Mouse (Mus musculus) heart, adult 2 months (tissue): ENCODE measurements around the gene Caml. TPM values are rescaled to one million over a fixed set of nuclear protein-coding genes. Genes with fewer than 3 reads are reported as not detected.
A peak's percentile ranks its signal among the peaks of the same experiment; 100 is the strongest.
"Not testable (repeated sequence)": the region's sequence is repeated elsewhere in the genome, so short reads cannot be mapped to it uniquely, and the experiment has no call there.

ENCODE experiments used
- DNase-seq, 2 experiments: peaks; one replicate each; pipeline ENCODE4 v3.0.0; 2021
- H3K27ac ChIP-seq: fragments of 200-600 bp; 2 replicates; pipeline ENCODE4 v1.8.1; 2022
- H3K27me3 ChIP-seq: fragments of 200-500 bp; 2 replicates; pipeline ENCODE4 v1.6.1; 2012; ENCODE audit warnings: mild to moderate bottlenecking, low read length, inconsistent platforms, mixed read lengths; ENCODE audit not compliant: control insufficient read depth, insufficient read depth
- H3K36me3 ChIP-seq: fragments of 200-500 bp; 2 replicates; pipeline ENCODE4 v1.6.1; 2012; ENCODE audit warnings: low read length, inconsistent platforms; ENCODE audit not compliant: control insufficient read depth, insufficient read depth
- H3K4me1 ChIP-seq: fragments of 200-500 bp; 2 replicates; pipeline ENCODE4 v1.6.1; 2011; ENCODE audit warnings: low read length; ENCODE audit not compliant: control insufficient read depth, insufficient read depth
- H3K4me3 ChIP-seq: fragments of 200-600 bp; 2 replicates; pipeline ENCODE4 v1.8.1; 2022
- H3K79me2 ChIP-seq: fragments of 200-500 bp; replicated peaks from 2 replicates; pipeline ENCODE4 v1.6.1; 2012; ENCODE audit warnings: mild to moderate bottlenecking, inconsistent platforms, low read length, moderate library complexity, mixed read lengths; ENCODE audit not compliant: control insufficient read depth, insufficient read depth
- H3K9ac ChIP-seq: fragments of 200-500 bp; 2 replicates; pipeline ENCODE4 v1.6.1; 2012; ENCODE audit warnings: low read depth, mild to moderate bottlenecking, control low read depth, inconsistent platforms, low read length, mixed read lengths
- CTCF ChIP-seq: fragments of 200-600 bp; IDR thresholded peaks from 2 replicates; pipeline ENCODE4 v1.8.1; 2022; ENCODE audit warnings: antibody characterized with exemption, mild to moderate bottlenecking, moderate library complexity
- EP300 ChIP-seq: fragments of 200-500 bp; IDR thresholded peaks from 2 replicates; pipeline ENCODE4 v1.6.1; 2011; ENCODE audit warnings: low read depth, low read length, control low read depth; ENCODE audit not compliant: insufficient read depth
- POLR2A ChIP-seq: fragments of 200-500 bp; IDR thresholded peaks from 2 replicates; pipeline ENCODE4 v1.6.1; 2011; ENCODE audit warnings: mild to moderate bottlenecking, low read depth, low read length, control low read depth; ENCODE audit not compliant: insufficient read depth
- WGBS: fragments of 180-500 bp; shearing (Covaris S2); methylation state at CpG from one replicate; pipeline ENCODE4 v1.1.7; 2018; 5-methylcytosine and 5-hydroxymethylcytosine counted together
- intact Hi-C: fragments of 180-260 bp; cut with DNase I; formaldehyde crosslinking; loops from one replicate; pipeline ENCODE4 v1.15.1; 2025
- long read RNA-seq: library from polyadenylated mRNA; stranded (forward); transcript quantifications from one replicate; pipeline ENCODE4 v2.0.0, GENCODE M21; 2021
- polyA plus RNA-seq: library from polyadenylated mRNA; depleted of rRNA; stranded (reverse); fragments of >200 nt; gene quantifications from 2 replicates; pipeline ENCODE4 v1.2.3, GENCODE M21; 2012; rRNA removed
- total RNA-seq, 2 experiments: library from RNA; stranded (reverse); gene quantifications; 2 replicates each; pipeline ENCODE4 v1.2.3; 2021

Gene Caml
- 10 to 100 TPM; 10.4 to 10.9 TPM for total RNA-seq
- polyA plus RNA-seq, result 11.7 and 14.9 TPM in 2 replicates
- long read RNA-seq, transcript Caml-201 (4 exons, 1,382 nt), result major isoform, 5 of 7 reads
- long read RNA-seq, partial matches to known transcripts, result 0 of 7 reads
- long read RNA-seq, other reads (novel, unspliced or antisense), result 1 of 7 reads

GRCm38 (mm10) chr13:55622649-55623541 is at the start of gene Caml:
Gene Caml (plus strand): TSS chr13:55623005.
- under 1% methylated on average over 59 of the region's 59 CpGs for WGBS

GRCm38 (mm10) chr13:55573432-55573831 is 49.4 kb upstream of the Caml start, which contains the start of gene Tmed9:
Gene Tmed9 (plus strand): TSS chr13:55573732.
- Histone ChIP-seq H3K9ac (no peak within 1 kb of the TSS), H3K27ac (no peak within 1 kb of the TSS), H3K27me3 (no peaks in the 10 kb centered on the region), H3K79me2 (peaks cover 2% of the 10 kb centered on the region; the same call in 1 of the 2 replicates), H3K4me3 (no peak within 1 kb of the TSS), H3K4me1 (peaks cover 3% of the 10 kb centered on the region), H3K36me3 (no peaks in the 10 kb centered on the region)
- 98% methylated on average over 2 of the region's 2 CpGs for WGBS
- intact Hi-C loops, result no loop called here
- no peak for TF ChIP-seq CTCF
- no peak for TF ChIP-seq EP300
- TF ChIP-seq POLR2A, result no peak
- no peak for DNase-seq

More at GRCm38 (mm10) chr13:55622649-55623541, at the start of gene Caml:
- intact Hi-C loops, result loop anchor here (2.0 kb wide), 2 partner anchors 22 to 52 kb away; partner anchors contain the start of gene Fam193b
- Histone ChIP-seq H3K9ac (peak within 1 kb of the TSS; percentile 96), H3K27ac (peak within 1 kb of the TSS; percentile 89), H3K36me3 (peaks cover 6% of the 10 kb centered on the region), H3K27me3 (no peaks in the 10 kb centered on the region), H3K79me2 (peaks cover 3% of the 10 kb centered on the region), H3K4me3 (peak within 1 kb of the TSS; percentile 78), H3K4me1 (no peaks in the 10 kb centered on the region)
- TF ChIP-seq CTCF (no peak), POLR2A (peak; percentile 85), EP300 (0 out of 2 replicates have a peak, but pooled peaks have one; percentile 25)
- peak; percentile 93 to 94 for DNase-seq

- no peak for DNase-seq
- 68% methylated on average over 5 of the region's 5 CpGs for WGBS
- H3K4me1 ChIP-seq, result peaks cover 3% of the 10 kb centered on the region
- H3K36me3 ChIP-seq, result no peaks in the 10 kb centered on the region
- TF ChIP-seq CTCF (no peak), POLR2A (no peak), EP300 (no peak)
- H3K79me2 ChIP-seq, result 0 out of 2 replicates have a peak, but pooled peaks cover 2% of the 10 kb centered on the region
- H3K27ac ChIP-seq, result no peak overlapping the region
- intact Hi-C loops, result no loop called here
- no peak overlapping the region for H3K4me3 ChIP-seq
- H3K27me3 ChIP-seq, result no peaks in the 10 kb centered on the region
- no peak overlapping the region for H3K9ac ChIP-seq
Measured at GRCm38 (mm10) chr13:55574321-55574720, 48.5 kb upstream of the Caml start.

- 54% methylated on average over 5 of the region's 5 CpGs for WGBS
- intact Hi-C loops, result no loop called here
Measured at GRCm38 (mm10) chr13:55575932-55576331, 46.9 kb upstream of the Caml start.

GRCm38 (mm10) chr13:55576872-55577271 is 45.9 kb upstream of the Caml start:
- H3K4me1 ChIP-seq, H3K4me3 ChIP-seq, DNase-seq, H3K36me3 ChIP-seq, H3K79me2 ChIP-seq, H3K27ac ChIP-seq, H3K27me3 ChIP-seq, intact Hi-C loops, H3K9ac ChIP-seq: not testable (repeated sequence)
- 83% methylated on average over 7 of the region's 7 CpGs for WGBS

More at GRCm38 (mm10) chr13:55575932-55576331, 46.9 kb upstream of the Caml start:
- H3K9ac ChIP-seq, result no peak overlapping the region
- no peak overlapping the region for H3K27ac ChIP-seq
- H3K36me3 ChIP-seq, result no peaks in the 10 kb centered on the region
- H3K4me3 ChIP-seq, result no peak overlapping the region
- no peaks in the 10 kb centered on the region for H3K27me3 ChIP-seq
- H3K79me2 ChIP-seq, result no peaks in the 10 kb centered on the region
- no peaks in the 10 kb centered on the region for H3K4me1 ChIP-seq
- no peak for DNase-seq
- no peak for TF ChIP-seq POLR2A
- TF ChIP-seq CTCF, result no peak
- TF ChIP-seq EP300, result no peak

- DNase-seq, result no peak
- no peaks in the 10 kb centered on the region for H3K79me2 ChIP-seq
- no peaks in the 10 kb centered on the region for H3K4me1 ChIP-seq
- WGBS, result 73% methylated on average over 4 of the region's 4 CpGs
- no peak overlapping the region for H3K27ac ChIP-seq
- TF ChIP-seq EP300, result no peak
- TF ChIP-seq POLR2A, result no peak
- TF ChIP-seq CTCF, result no peak
- H3K36me3 ChIP-seq, result no peaks in the 10 kb centered on the region
- H3K9ac ChIP-seq, result no peak overlapping the region
- no peak overlapping the region for H3K4me3 ChIP-seq
- no peaks in the 10 kb centered on the region for H3K27me3 ChIP-seq
- intact Hi-C loops, result no loop called here
Measured at GRCm38 (mm10) chr13:55578086-55578485, 44.7 kb upstream of the Caml start.
